Mouse (Mus musculus): Measurements from ENCODE around the gene Akr1c19. TPM values are rescaled to one million over a fixed set of nuclear protein-coding genes. Genes with fewer than 3 reads are reported as not detected.

The Akr1c19 gene
- total and polyA plus RNA-seq, 3 experiments = not detected

- no peak for TF ChIP-seq SIN3A (IDR thresholded peaks at IDR 0.05; ENCODE audit: low read length)
- TF ChIP-seq NELFE (IDR thresholded peaks at IDR 0.05; ENCODE audit: low read depth, low read length) = no peak
- TF ChIP-seq JUND (IDR thresholded peaks at IDR 0.05; ENCODE audit: low read depth, low read length) = no peak
- TF ChIP-seq ZMIZ1 (IDR thresholded peaks at IDR 0.05; ENCODE audit: low read depth, low read length) = no peak
- no peak for TF ChIP-seq ELF1 (IDR thresholded peaks at IDR 0.05; ENCODE audit: low read depth, low read length)
- TF ChIP-seq GATA1 (IDR thresholded peaks at IDR 0.05; ENCODE audit: low read depth, low read length) = no peak
- TF ChIP-seq HCFC1 (IDR thresholded peaks at IDR 0.05; ENCODE audit: low read depth, low read length) = no peak
- no peak for TF ChIP-seq RAD21 (IDR thresholded peaks at IDR 0.05; ENCODE audit: low read depth, low read length)
- no peak for TF ChIP-seq TAL1 (IDR thresholded peaks at IDR 0.05; ENCODE audit: low read length)
- TF ChIP-seq MAFK (IDR thresholded peaks at IDR 0.05; ENCODE audit: borderline replicate concordance, low read depth, low read length) = no peak
- no peak for TF ChIP-seq MYC (IDR thresholded peaks at IDR 0.05; ENCODE audit: low read depth, low read length)
- TF ChIP-seq GABPA (IDR thresholded peaks at IDR 0.05; ENCODE audit: low read depth, low read length) = no peak
- TF ChIP-seq MEF2A (IDR thresholded peaks at IDR 0.05; ENCODE audit: extremely low read depth, insufficient replicate concordance, low read depth, low read length, poor library complexity, severe bottlenecking) = no peak
- no peak for TF ChIP-seq NRF1 (IDR thresholded peaks at IDR 0.05; ENCODE audit: insufficient read depth, low read depth, low read length, poor library complexity, severe bottlenecking)
- TF ChIP-seq ZC3H11A (IDR thresholded peaks at IDR 0.05; ENCODE audit: low read depth, low read length) = no peak
- no peaks in the 10 kb centered on the region for H3K36me3 ChIP-seq (ENCODE audit: control insufficient read depth in 1 of 2, insufficient read depth in 2 of 2, low read length in 2 of 2)
- no peaks in the 10 kb centered on the region for H3K79me2 ChIP-seq (ENCODE audit: control insufficient read depth, insufficient read depth, low read length, poor library complexity)
- H3K4me3 ChIP-seq (ENCODE audit: control insufficient read depth in 1 of 2, insufficient read depth in 1 of 2, low read depth in 2 of 2, low read length in 2 of 2) = no peak within 1 kb of the TSS
- H3K9ac ChIP-seq (ENCODE audit: control insufficient read depth, low read depth, low read length, poor library complexity, severe bottlenecking) = no peak within 1 kb of the TSS
- no peaks in the 10 kb centered on the region for H3K9me3 ChIP-seq (replicated peaks; ENCODE audit: insufficient read depth, low read length)
- H3K4me1 ChIP-seq (ENCODE audit: control insufficient read depth in 1 of 2, insufficient read depth in 2 of 2, low read length in 2 of 2) = no peaks in the 10 kb centered on the region
- H3K27ac ChIP-seq (ENCODE audit: control insufficient read depth, low read depth, low read length) = no peak within 1 kb of the TSS
- no peaks in the 10 kb centered on the region for H3K27me3 ChIP-seq (ENCODE audit: control insufficient read depth in 1 of 2, insufficient read depth in 2 of 2, low read length in 2 of 2)
- peak; percentile 4 for DNase-seq (ENCODE audit: low read depth, low spot score)
These were observed 50.8 kb downstream of the Akr1c19 start, which contains the start of gene Akr1c12 for GRCm38 (mm10) chr13:4279284-4279683. TSS of gene Akr1c12 (minus strand) at chr13:4279433.

GRCm38 (mm10) chr13:4281471-4282412 is 53.2 kb downstream of the Akr1c19 start:
- TF ChIP-seq POLR2AphosphoS5 (IDR thresholded peaks at IDR 0.05; ENCODE audit: borderline replicate concordance, low read depth, low read length) = no peak
- no peak for TF ChIP-seq BHLHE40 (IDR thresholded peaks at IDR 0.05; ENCODE audit: borderline replicate concordance, low read depth, low read length)
- TF ChIP-seq GATA1 (IDR thresholded peaks at IDR 0.05; ENCODE audit: low read depth, low read length) = no peak
- TF ChIP-seq RAD21 (IDR thresholded peaks at IDR 0.05; ENCODE audit: low read depth, low read length) = peak; percentile 62
- no peak for TF ChIP-seq ELF1 (IDR thresholded peaks at IDR 0.05; ENCODE audit: low read depth, low read length)
- peak; percentile 58 for TF ChIP-seq SMC3 (IDR thresholded peaks at IDR 0.05; ENCODE audit: low read depth, low read length)
- TF ChIP-seq USF2 (IDR thresholded peaks at IDR 0.05; ENCODE audit: borderline replicate concordance in 1 of 2, insufficient read depth in 1 of 2, low read depth in 1 of 2, low read length in 2 of 2) = no peak
- TF ChIP-seq ZC3H11A (IDR thresholded peaks at IDR 0.05; ENCODE audit: low read depth, low read length) = peak; percentile 30; the same call in 1 of the 2 replicates
- no peak for TF ChIP-seq MEF2A (IDR thresholded peaks at IDR 0.05; ENCODE audit: extremely low read depth, insufficient replicate concordance, low read depth, low read length, poor library complexity, severe bottlenecking)
- TF ChIP-seq CTCF (IDR thresholded peaks at IDR 0.05 in 2 of 3, conservative IDR thresholded peaks at IDR 0.05 in 1 of 3; ENCODE audit: control insufficient read depth in 1 of 3, insufficient read depth in 1 of 3, low read depth in 2 of 3, low read length in 3 of 3, poor library complexity in 1 of 3, severe bottlenecking in 1 of 3) = peak in 2 of 3 experiments; percentile 12 to 58; a peak in 2 of 6 replicates
- H3K36me3 ChIP-seq (ENCODE audit: control insufficient read depth in 1 of 2, insufficient read depth in 2 of 2, low read length in 2 of 2) = no peaks in the 10 kb centered on the region
- peak; percentile 37 for DNase-seq (ENCODE audit: low read depth, low spot score)
- no peak overlapping the region for H3K9ac ChIP-seq (ENCODE audit: control insufficient read depth, low read depth, low read length, poor library complexity, severe bottlenecking)
- no peak overlapping the region for H3K27ac ChIP-seq (ENCODE audit: control insufficient read depth, low read depth, low read length)
- H3K9me3 ChIP-seq (replicated peaks; ENCODE audit: insufficient read depth, low read length) = no peaks in the 10 kb centered on the region
- no peak overlapping the region for H3K4me3 ChIP-seq (ENCODE audit: control insufficient read depth in 1 of 2, insufficient read depth in 1 of 2, low read depth in 2 of 2, low read length in 2 of 2)
- H3K79me2 ChIP-seq (ENCODE audit: control insufficient read depth, insufficient read depth, low read length, poor library complexity) = no peaks in the 10 kb centered on the region
- H3K4me1 ChIP-seq (ENCODE audit: control insufficient read depth in 1 of 2, insufficient read depth in 2 of 2, low read length in 2 of 2) = no peaks in the 10 kb centered on the region
- no peaks in the 10 kb centered on the region for H3K27me3 ChIP-seq (ENCODE audit: control insufficient read depth in 1 of 2, insufficient read depth in 2 of 2, low read length in 2 of 2)
